Mouse (Mus musculus): ENCODE measurements around the gene Pitpnm3.
"Not testable (repeated sequence)": the region's sequence is repeated elsewhere in the genome, so short reads cannot be mapped to it uniquely, and the experiment has no call there.

Gene Pitpnm3

GRCm38 (mm10) chr11:72135383-72136158, at the start of gene Pitpnm3:
Pitpnm3 (minus strand) TSS chr11:72135778.
- DNase-seq (ENCODE audit: low spot score) = no peak

DNA sequence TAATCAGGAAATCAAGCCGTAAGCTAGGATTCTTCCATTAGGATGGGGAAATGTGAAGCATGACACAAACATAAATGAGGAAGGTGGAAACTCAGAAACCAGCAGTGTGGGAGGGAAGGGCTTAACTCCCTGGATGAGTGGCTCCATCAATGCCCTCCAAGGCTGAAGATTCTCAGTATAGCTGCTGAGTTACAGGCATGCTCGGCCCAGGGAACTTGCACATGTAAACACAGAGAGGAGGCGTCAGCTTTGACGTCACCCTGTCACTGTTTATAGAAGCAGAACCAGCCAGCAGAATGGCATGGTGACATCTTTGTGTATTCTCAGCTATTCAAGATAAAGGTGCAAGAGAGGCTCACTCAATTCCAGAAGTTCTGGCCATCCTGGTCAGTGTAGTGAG, 48.7 kb upstream of the Pitpnm3 start:
- DNase-seq (ENCODE audit: low spot score) = no peak

- no peak for DNase-seq (ENCODE audit: low spot score)
Measured at GRCm38 (mm10) chr11:72181136-72181535, 45.6 kb upstream of the Pitpnm3 start.

- no peak for DNase-seq (ENCODE audit: low spot score)
Measured at GRCm38 (mm10) chr11:72180556-72180955, 45.0 kb upstream of the Pitpnm3 start.

- no peak for DNase-seq (ENCODE audit: low spot score)
Measured at GRCm38 (mm10) chr11:72176553-72176952, 41.0 kb upstream of the Pitpnm3 start.

DNA sequence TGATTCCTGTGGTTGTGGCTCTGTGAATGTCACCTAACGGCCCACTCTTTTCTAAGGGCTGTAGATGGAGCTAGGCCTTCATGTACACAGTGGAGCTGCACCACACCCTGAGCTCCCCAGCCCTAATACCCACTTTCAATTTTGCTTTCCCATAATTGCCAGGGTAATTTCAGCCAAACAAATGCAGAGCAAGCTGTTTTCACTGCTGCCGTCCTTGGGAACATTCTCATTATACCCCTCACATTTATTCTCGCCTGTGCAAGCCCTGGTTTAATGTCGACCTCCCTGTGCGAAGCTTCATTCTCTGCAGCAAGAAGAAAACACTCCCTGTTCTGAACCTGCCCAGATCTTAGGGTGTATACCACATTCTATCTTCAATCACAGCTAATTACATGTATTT, 40.4 kb upstream of the Pitpnm3 start:
- DNase-seq (ENCODE audit: low spot score) = no peak

- no peak for DNase-seq (ENCODE audit: low spot score)
Measured at GRCm38 (mm10) chr11:72174721-72175120, 39.1 kb upstream of the Pitpnm3 start.

DNA sequence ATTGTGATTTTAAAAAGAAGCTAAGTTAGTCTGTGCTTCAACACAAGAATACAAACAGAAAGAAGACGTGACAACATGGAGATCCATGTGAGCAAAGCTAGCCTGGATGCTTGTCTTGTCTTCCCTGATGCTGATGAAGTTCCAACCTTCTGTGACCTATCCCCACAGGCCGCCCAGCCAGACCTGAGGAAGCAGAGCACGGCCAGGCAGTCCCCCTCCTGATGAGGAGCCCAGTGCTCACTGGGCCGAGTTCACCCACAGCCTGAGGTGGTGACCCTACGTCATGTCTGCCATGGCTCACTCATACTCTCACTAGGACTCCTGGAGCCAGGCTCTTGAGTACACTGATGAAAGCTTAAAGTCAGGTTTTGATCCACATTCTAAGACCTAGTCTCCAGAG, 37.9 kb upstream of the Pitpnm3 start:
- no peak for DNase-seq (ENCODE audit: low spot score)

DNA sequence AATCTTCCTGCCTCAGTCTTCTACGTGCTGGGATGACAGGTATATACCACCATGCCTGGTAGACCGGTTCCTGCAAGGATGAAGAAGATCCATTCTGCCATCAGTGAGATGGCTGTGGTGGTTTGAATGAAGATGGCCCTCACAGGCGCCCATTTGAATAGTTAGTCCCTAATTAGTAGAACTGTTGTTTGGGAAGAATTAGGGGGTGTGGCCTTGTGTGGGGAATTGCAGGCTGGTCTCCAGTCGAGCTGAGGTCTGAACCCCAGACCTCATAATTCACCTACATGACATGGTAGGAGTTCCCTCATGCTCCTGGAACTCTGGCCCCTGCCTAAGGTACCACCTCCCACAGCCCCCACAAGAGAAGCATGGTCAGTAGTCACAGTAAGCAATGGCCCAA, 36.3 kb upstream of the Pitpnm3 start:
- not testable (repeated sequence) for DNase-seq (ENCODE audit: low spot score)

DNA sequence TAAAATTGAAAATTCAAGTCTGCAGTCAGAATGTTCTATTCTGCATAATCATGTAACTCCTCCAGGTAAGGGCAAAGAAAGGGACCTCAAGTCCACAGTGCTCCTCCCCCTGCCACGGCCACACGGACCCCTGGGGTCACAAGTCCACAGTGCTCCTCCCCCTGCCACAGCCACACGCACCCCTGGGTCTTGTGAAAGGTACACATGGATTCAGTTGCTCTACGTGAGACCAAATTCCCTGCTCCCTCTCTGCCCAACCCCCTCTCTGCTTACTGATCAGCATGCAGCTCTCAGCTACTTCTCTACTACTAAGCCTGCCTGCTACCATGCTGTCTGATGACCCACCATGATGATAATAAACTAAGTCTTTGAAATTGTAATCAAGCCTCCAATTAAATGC, 34.3 kb upstream of the Pitpnm3 start:
- DNase-seq (ENCODE audit: low spot score) = no peak

- no peak for DNase-seq (ENCODE audit: low spot score)
Measured at GRCm38 (mm10) chr11:72163198-72163597, 27.6 kb upstream of the Pitpnm3 start.

DNA sequence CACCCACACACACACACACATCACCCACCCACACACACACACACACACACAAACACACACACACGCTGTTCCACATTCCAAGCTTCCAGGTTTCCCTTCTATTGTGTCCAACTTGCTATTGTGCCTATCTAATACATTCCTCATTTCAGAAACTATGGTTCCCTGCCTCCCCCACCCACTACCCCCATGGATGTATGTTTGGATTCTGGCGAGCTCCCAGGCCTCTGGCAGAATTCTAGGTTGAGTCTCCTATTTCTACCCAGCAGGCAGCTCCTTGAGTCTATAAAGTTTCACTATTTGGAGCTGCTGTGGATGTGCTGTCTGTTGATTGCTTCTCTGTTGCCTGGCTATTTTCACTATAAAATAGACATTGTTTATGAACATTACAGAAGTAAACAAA, 21.0 kb upstream of the Pitpnm3 start:
- DNase-seq (ENCODE audit: low spot score) = no peak

DNA sequence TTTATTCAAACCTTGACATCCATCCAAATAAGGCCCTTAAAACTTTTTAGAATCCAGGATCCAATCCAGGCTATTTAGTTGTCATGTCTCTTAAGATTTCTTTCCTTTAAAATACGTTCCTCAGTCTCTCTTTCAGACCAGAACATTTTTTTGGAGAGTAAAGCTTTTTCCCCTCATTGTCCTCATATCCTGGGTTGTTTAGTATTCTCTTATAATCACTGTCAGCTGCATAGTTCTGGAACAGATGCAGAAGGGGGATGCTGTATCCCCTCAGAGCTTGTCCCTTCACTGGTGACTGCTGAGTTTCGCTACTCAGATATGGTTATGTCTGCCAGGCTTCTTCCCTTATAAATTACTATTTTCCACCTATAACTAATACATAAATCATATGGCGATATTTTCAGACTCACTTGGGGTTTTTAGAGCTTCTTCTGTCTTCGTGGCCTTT, 20.4 kb upstream of the Pitpnm3 start:
- no peak for DNase-seq (ENCODE audit: low spot score)

DNA sequence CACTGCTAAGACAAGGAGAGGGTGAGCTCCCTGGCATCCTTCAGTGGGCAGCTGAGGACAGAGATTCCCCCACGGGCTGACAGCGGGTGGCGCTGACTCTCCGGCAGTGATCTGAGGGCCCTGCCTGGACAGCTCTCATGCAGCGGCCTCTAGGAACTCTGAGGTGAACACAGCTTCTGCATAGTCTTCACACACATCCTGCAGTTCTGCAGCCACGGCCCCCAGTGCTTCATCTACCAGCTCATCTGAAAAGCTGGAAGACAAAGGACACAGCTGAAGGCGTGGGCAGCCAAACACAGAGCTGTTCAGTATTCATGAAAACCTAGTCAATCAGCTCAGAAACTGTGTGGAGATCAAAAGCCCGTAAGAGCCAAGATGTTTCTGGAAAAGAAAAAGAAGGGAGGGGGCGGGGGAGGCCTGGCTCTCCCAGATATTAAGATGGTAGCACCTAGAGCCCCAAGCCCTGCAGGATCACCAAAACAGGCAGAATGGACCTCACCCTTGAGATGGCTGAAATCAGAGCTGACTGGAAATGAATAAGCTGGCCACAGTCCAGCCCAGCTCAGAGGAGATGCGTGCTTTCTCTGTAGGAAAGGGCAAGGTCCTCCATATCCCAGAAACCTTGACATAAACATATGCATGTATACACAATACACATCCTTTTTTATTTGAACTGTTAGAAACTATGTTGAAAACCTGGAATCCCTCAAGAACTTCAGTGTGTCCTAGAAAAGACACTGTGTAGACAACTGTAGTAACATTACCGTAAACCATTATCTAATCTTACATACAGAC, 19.8 kb upstream of the Pitpnm3 start:
- no peak for DNase-seq (ENCODE audit: low spot score)

- no peak for DNase-seq (ENCODE audit: low spot score)
Measured at GRCm38 (mm10) chr11:72153122-72153862, 17.7 kb upstream of the Pitpnm3 start.

DNA sequence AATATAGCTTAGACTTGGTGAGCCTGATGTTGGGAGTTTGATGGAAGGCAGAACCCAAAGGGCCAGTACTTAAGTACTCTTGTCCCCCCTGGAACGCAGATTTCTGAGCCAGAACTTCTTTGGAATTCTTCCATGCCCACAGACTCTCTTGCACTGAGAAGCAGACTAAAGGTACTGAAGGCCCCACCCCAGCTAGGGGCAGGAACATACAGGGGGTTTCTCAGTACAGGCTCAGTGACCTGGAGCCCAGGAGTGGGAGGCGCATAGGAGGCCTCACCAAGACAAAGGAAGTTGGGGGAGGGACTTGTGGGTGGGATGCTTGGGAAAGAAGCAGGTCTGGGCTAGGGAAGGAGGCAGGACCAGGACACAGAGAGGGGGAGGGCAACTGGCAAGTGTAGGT, 15.5 kb upstream of the Pitpnm3 start:
- DNase-seq (ENCODE audit: low spot score) = no peak

- DNase-seq (ENCODE audit: low spot score) = no peak
Measured at GRCm38 (mm10) chr11:72147910-72148309, 12.3 kb upstream of the Pitpnm3 start.

DNA sequence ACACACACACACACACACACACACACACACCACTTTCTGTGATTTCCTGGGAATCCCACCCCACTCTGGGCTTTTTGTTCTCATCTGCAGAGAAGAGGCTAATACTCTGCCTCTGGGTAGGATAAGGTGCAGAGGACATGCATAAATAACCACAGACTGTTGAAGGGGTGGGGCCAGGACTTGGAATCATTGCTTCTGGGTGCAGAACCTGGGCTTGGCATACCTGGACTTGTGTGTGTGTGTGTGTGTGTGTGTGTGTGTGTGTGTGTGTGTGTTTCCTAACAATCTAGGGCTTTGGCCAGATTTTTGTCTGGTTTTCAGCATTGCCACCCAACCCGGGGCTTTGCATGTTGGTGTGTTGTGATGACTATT, 10.3 kb upstream of the Pitpnm3 start:
- DNase-seq (ENCODE audit: low spot score) = no peak

DNA sequence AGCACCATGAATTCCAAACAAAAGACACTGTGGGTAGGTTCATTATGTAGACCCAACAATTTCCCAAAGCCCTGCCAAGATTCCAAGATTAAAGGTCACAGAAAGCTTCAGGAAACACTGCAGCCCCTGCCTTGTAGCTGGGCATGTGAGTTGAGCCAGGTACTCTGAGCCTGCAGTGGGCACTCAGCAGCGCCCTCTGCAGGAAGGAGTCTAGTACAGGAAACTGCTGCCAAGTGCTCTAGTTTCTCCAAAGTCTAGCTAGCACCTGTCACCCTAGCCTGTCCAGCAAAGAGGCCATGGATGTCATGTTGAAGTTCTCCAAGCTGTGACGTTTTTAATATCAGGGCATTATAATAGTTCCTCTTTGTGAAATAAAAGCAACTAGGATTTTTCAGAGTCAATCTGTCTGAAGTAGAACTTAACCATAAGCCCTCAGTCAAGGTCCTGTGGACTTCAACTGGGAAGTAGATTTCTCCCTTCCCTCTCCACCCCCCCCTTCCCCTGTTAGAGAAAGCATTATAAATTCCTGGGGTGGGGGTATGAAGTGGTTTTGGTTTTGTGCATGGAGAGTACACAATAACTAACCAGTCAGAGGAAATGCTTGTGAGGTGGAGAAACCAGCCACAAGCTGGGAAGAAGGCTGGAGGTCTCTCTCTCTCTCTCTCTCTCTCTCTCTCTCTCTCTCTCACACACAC, 9.8 kb upstream of the Pitpnm3 start:
- no peak for DNase-seq (ENCODE audit: low spot score)

DNA sequence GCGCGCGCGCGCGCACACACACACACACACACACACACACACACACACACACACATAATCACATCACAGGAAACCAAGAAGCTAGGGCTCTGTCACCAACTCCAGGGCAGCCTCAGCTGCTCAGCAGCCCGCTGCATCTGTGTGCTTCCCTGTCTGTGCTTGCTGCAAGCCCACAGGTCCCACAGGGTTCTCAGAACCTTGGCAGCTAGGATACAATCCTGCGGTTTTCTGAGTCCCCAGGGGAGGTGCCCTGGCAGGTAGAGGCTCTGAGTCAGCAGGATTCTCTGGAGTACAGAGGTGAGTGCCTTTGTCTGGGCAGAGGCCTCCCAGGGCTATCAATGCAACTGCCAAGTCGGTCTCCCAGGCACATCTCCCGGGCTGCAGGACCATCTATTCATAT, 7.3 kb upstream of the Pitpnm3 start:
- DNase-seq (ENCODE audit: low spot score) = no peak

DNA sequence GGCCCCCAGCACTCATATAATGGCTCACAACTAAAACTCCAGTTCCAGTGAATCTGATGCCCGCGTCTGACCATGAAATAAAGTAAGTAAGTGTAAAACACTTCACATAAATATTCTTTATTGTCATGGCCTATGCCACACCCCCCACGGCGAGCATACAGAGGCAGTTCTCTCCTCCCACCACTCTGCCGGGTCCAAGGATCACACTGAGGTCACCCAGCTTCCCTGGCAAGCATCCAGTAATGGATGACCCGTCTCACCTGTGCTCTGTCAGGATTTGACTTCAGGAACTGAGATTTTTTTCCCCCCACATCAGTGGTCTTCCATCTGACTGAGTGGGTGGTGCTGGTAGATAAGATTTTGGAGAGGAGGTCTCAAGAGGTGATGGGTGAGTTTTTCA, 4.6 kb upstream of the Pitpnm3 start:
- no peak for DNase-seq (ENCODE audit: low spot score)
